Mouse (Mus musculus) right cerebral cortex, postnatal 14 days (tissue): ENCODE measurements around the gene Proz.

Experiments
- DNase-seq: peaks from one replicate; pipeline ENCODE4 v3.0.0; 2022

The Proz gene

GRCm38 (mm10) chr8:13107990-13108638 is 47.4 kb downstream of the Proz start:
- DNase-seq: no peak

- no peak for DNase-seq
Measured at GRCm38 (mm10) chr8:13108967-13109366, 48.3 kb downstream of the Proz start.

- DNase-seq: no peak
Measured at GRCm38 (mm10) chr8:13109416-13109960, 48.8 kb downstream of the Proz start.

GRCm38 (mm10) chr8:13111917-13112316 is 51.2 kb downstream of the Proz start:
- no peak for DNase-seq

- no peak for DNase-seq
Measured at GRCm38 (mm10) chr8:13113232-13113631, 52.5 kb downstream of the Proz start.

GRCm38 (mm10) chr8:13117096-13117495 is 56.4 kb downstream of the Proz start:
- no peak for DNase-seq

GRCm38 (mm10) chr8:13118516-13118915 is 57.8 kb downstream of the Proz start:
- DNase-seq: no peak

- no peak for DNase-seq
Measured at GRCm38 (mm10) chr8:13120882-13121665, 60.4 kb downstream of the Proz start.

GRCm38 (mm10) chr8:13122887-13123421 is 62.2 kb downstream of the Proz start:
- DNase-seq: no peak

GRCm38 (mm10) chr8:13124897-13125296 is 64.2 kb downstream of the Proz start:
- no peak for DNase-seq
